8 mouse cellular contexts compared by ENCODE assay signal in the genomic region with DNA sequence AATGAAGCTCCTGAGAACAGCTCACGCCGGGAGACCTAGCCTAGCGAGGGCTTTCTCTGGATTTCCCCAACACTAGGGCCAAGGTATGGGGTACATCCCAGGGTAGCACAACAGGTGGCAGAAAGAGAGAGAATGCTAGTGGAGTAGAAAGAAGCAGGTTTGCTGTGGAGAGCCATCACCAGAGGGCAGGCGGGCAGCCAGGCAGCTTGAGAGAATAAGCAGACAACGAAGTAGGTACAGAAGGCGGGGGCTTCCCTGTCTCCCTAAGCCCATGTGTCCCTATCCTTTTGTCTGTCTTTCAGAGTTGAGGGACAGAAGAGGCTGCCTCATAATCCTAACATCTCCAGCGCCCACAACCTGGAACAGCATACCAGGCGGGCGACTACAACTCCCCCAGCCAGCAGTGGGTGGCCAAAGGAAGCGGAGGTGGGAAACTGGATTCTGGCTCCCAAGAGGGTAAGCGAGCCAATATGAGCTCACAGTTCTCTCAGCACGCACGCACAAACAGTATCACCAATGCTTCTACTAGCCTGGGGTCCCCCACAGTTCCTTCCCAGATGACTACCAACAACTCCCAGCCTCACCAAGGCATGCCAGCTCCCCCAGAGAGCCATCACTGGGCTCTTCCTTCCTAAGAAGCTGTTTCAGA. TPM values are rescaled to one million over a fixed set of nuclear protein-coding genes. Genes with fewer than 3 reads are reported as not detected.
DNase-seq lines count a peak whose midpoint lies in the region; ATAC-seq lines count a peak whose summit lies in the region.

No protein-coding gene starts in this region.

- peaks cover 15% of the 10 kb centered on the region; the same call in 1 of the 2 replicates for H3K36me3 ChIP-seq in embryonic facial prominence, embryonic 14.5 days (ENCODE audit: control insufficient read depth, insufficient read depth, low read length)
- H3K36me3 ChIP-seq in intestine, embryonic 15.5 days, result peaks cover 8% of the 10 kb centered on the region; the same call in 1 of the 2 replicates
- 0 out of 2 replicates have a peak, but pooled peaks cover 4% of the 10 kb centered on the region for H3K36me3 ChIP-seq in neural tube, embryonic 13.5 days

- H3K27ac ChIP-seq in embryonic facial prominence, embryonic 14.5 days (replicated peaks; ENCODE audit: low read depth, low read length), result no peak overlapping the region
- no peak overlapping the region for H3K27ac ChIP-seq in intestine, embryonic 15.5 days
- H3K27ac ChIP-seq in neural tube, embryonic 13.5 days (replicated peaks), result peak overlapping the region; percentile 99

- peak overlapping the region; percentile 78; the same call in 1 of the 2 replicates for H3K4me3 ChIP-seq in embryonic facial prominence, embryonic 14.5 days (ENCODE audit: low read depth, low read length)
- 0 out of 2 replicates have a peak overlapping the region, but pooled peaks have one; percentile 79 for H3K4me3 ChIP-seq in intestine, embryonic 15.5 days (replicated peaks)
- H3K4me3 ChIP-seq in neural tube, embryonic 13.5 days, result peak overlapping the region; percentile 87

- peak; percentile 51 to 71 for DNase-seq in left cerebral cortex, adult 18-20 months (ENCODE audit: low spot score in 2 of 2)
- DNase-seq in left cerebral cortex, postnatal 10 days (ENCODE audit: extremely low spot score in 1 of 2, low spot score in 2 of 2), result no peak
- DNase-seq in embryonic facial prominence, embryonic 14.5 days (ENCODE audit: low spot score), result no peak
- no peak for DNase-seq in urinary bladder, postnatal 4 days (ENCODE audit: low spot score in 2 of 2)
- no peak for DNase-seq in ovary, postnatal 14 days (ENCODE audit: low spot score)
- no peak for DNase-seq in gastrocnemius, postnatal 25 days

- intact Hi-C loops in left cerebral cortex, postnatal 10 days (cut with DNase I), result no loop called here

- WGBS in embryonic facial prominence, embryonic 14.5 days, result 79% methylated on average over 13 of the region's 13 CpGs
- 87% methylated on average over 13 of the region's 13 CpGs for whole genome bisulfite sequencing in intestine, embryonic 15.5 days
- 78% methylated on average over 13 of the region's 13 CpGs for WGBS in neural tube, embryonic 13.5 days

- peak overlapping the region; percentile 79 for H3K9ac ChIP-seq in embryonic facial prominence, embryonic 14.5 days (ENCODE audit: low read depth, low read length)
- H3K9ac ChIP-seq in intestine, embryonic 15.5 days, result 0 out of 2 replicates have a peak overlapping the region, but pooled peaks have one; percentile 5
- H3K9ac ChIP-seq in neural tube, embryonic 13.5 days, result peak overlapping the region; percentile 95

- peak overlapping the region; percentile 87 for H3K4me2 ChIP-seq in embryonic facial prominence, embryonic 14.5 days (ENCODE audit: low read depth, low read length)
- peak overlapping the region; percentile 88; the same call in 1 of the 2 replicates for H3K4me2 ChIP-seq in intestine, embryonic 15.5 days (replicated peaks)
- peak overlapping the region; percentile 83 for H3K4me2 ChIP-seq in neural tube, embryonic 13.5 days

- H3K27me3 ChIP-seq in embryonic facial prominence, embryonic 14.5 days (replicated peaks; ENCODE audit: control insufficient read depth, insufficient read depth, low read length), result no peaks in the 10 kb centered on the region
- H3K27me3 ChIP-seq in intestine, embryonic 15.5 days (replicated peaks), result no peaks in the 10 kb centered on the region
- no peaks in the 10 kb centered on the region for H3K27me3 ChIP-seq in neural tube, embryonic 13.5 days

- no peaks in the 10 kb centered on the region for H3K9me3 ChIP-seq in embryonic facial prominence, embryonic 14.5 days (ENCODE audit: control insufficient read depth, low read length)
- H3K9me3 ChIP-seq in intestine, embryonic 15.5 days, result no peaks in the 10 kb centered on the region
- no peaks in the 10 kb centered on the region for H3K9me3 ChIP-seq in neural tube, embryonic 13.5 days

- ATAC-seq in embryonic facial prominence, embryonic 14.5 days (ENCODE audit: low read depth), result no peak
- no peak for ATAC-seq in intestine, embryonic 15.5 days
- no peak for ATAC-seq in neural tube, embryonic 13.5 days (ENCODE audit: low read depth)

- peaks cover 55% of the 10 kb centered on the region for H3K4me1 ChIP-seq in embryonic facial prominence, embryonic 14.5 days (ENCODE audit: control insufficient read depth, insufficient read depth, low read length)
- peaks cover 68% of the 10 kb centered on the region for H3K4me1 ChIP-seq in intestine, embryonic 15.5 days (replicated peaks)
- H3K4me1 ChIP-seq in neural tube, embryonic 13.5 days (replicated peaks), result peaks cover 90% of the 10 kb centered on the region

RNA-seq across cellular contexts. Expression of a gene that starts 19.6 kb away (rescaled TPM):
- total RNA-seq in left cerebral cortex, adult 18-20 months (2021), result 10 to 100 TPM; 60.8 to 75.9 TPM
- 100 to 1,000 TPM; 105 to 114 TPM for total RNA-seq in left cerebral cortex, postnatal 10 days (2021)
- polyA plus RNA-seq in embryonic facial prominence, embryonic 14.5 days (2014; fragmentation: Nextera tagmentation; extraction: Ambion mirVana), result 32.4 and 37.3 TPM in 2 replicates
- 41.8 and 42.8 TPM in 2 replicates for polyA plus RNA-seq in intestine, embryonic 15.5 days (2015; fragmentation: Nextera tagmentation; extraction: Ambion mirVana)
- polyA plus RNA-seq in neural tube, embryonic 13.5 days (2015; fragmentation: Nextera tagmentation; extraction: Ambion mirVana), result 79.0 and 79.2 TPM in 2 replicates
- 10 to 100 TPM; 22.2 to 29.7 TPM for total RNA-seq in gastrocnemius, postnatal 25 days (2021)

Comparison
In these comparisons a context has a peak if more than half of its experiments do, and no peak if none do; other contexts are left out.
1. DNase-seq: peak in left cerebral cortex, adult 18-20 months (2 of 2); none in left cerebral cortex, postnatal 10 days (0 of 2), embryonic facial prominence, embryonic 14.5 days (single experiment), urinary bladder, postnatal 4 days (0 of 2), ovary, postnatal 14 days (single experiment) and gastrocnemius, postnatal 25 days (single experiment).
2. H3K9ac ChIP-seq: peak in every context shown above with its lines; median percentile 95 in neural tube, embryonic 13.5 days; 79 in embryonic facial prominence, embryonic 14.5 days; 5 in intestine, embryonic 15.5 days.
3. Peak in every context shown above with its lines, with median percentiles within 50 percentile points of each other: H3K4me2 ChIP-seq and H3K4me3 ChIP-seq.